7 mouse cellular contexts compared by ENCODE assay signal in the genomic region with DNA sequence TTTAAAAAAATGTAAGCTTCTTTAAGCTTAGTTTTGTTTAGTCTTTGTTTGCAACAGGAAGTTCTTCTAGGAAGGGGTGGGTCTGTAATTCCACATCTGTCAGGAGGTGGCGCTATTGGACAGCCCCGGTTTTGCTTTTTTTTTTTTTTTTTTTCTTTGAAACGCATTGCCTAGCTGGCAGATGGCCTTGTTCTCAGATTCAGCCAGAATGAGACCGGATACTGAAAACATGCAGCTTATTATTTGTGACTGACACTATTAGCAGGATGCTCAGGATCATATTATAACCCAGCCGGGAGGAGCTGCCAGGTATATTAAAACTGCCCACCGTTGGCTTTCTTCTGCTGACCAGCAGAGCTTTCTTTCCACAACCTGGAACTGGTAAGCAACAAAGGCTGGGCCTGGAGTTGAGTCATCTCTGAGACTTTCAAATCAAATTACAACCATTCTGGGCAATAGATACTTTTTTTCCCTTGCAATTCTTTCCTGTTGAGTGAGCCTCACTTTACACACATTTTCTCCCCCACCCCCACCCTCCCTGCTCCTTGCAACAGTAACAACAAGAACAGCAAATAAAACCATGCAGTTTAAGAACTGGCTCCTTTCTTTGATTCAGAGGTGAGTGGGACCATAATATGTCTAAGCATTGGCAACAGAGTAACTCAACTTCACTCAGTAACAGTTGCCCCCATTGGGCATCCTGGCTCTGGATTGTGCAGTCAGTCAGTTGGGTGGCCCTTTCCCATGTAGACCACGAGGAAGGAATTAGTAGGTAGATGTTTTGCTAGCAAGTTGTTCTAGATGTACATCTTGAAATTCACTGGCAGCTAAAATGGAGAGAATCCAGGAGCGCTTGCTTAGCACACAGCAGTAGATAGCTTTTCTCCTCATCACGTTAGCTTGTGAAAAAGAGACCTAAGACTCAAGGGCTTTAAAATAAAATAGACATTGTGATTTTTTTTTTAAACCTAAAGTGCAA.
DNase-seq lines count a peak whose midpoint lies in the region; ATAC-seq and TF ChIP-seq lines count a peak whose summit lies in the region.

No protein-coding gene starts in this region.

- H3K9me3 ChIP-seq in midbrain, embryonic 10.5 days (replicated peaks) = peaks cover 6% of the 10 kb centered on the region

- TF ChIP-seq CTCF in left cerebral cortex, adult 2 months (IDR thresholded peaks at IDR 0.05) = peak; percentile 96

- peak; percentile 69 to 73 for DNase-seq in adrenal gland, adult 18-20 months (ENCODE audit: low spot score in 2 of 2)
- peak; percentile 75 for DNase-seq in gastrocnemius, postnatal 14 days
- DNase-seq in hindlimb bud, embryonic 11.5 days (ENCODE audit: extremely low spot score, low read depth, low spot score) = peak; percentile 85
- peak; percentile 54 to 64 for DNase-seq in left cerebral cortex, adult 2 months (ENCODE audit: extremely low spot score in 1 of 2, low spot score in 2 of 2)
- peak; percentile 68 for DNase-seq in midbrain, embryonic 10.5 days (ENCODE audit: low spot score)
- peak; percentile 36 for DNase-seq in spleen, adult 12 weeks (ENCODE audit: low spot score)

- 45% methylated on average over 9 of the region's 9 CpGs for WGBS in midbrain, embryonic 10.5 days

- peak; percentile 76 for ATAC-seq in common myeloid progenitor, adult 5-6 weeks (replicated peaks; ENCODE audit: low read depth, poor library complexity, severe bottlenecking)

- intact Hi-C loops in gastrocnemius, postnatal 14 days (cut with DNase I; ENCODE audit: low total_unique reads) = loop anchor here (5.0 to 10.0 kb wide), 3 partner anchors 180 to 287 kb away; no protein-coding TSS in a partner anchor
- intact Hi-C loops in left cerebral cortex, adult 2 months (cut with DNase I) = loop anchor here (1.0 to 5.0 kb wide), 8 partner anchors 43 to 285 kb away; a partner anchor contains a TSS

- no peak overlapping the region for H3K4me3 ChIP-seq in left cerebral cortex, adult 2 months
- H3K4me3 ChIP-seq in midbrain, embryonic 10.5 days = no peak overlapping the region

- H3K27ac ChIP-seq in left cerebral cortex, adult 2 months = peak overlapping the region; percentile 80
- H3K27ac ChIP-seq in midbrain, embryonic 10.5 days (replicated peaks) = peak overlapping the region; percentile 81

- no peaks in the 10 kb centered on the region for H3K36me3 ChIP-seq in midbrain, embryonic 10.5 days

- H3K27me3 ChIP-seq in midbrain, embryonic 10.5 days (ENCODE audit: low read depth, poor library complexity, severe bottlenecking) = peaks cover under 1% of the 10 kb centered on the region; the same call in 1 of the 2 replicates

- H3K4me1 ChIP-seq in midbrain, embryonic 10.5 days = peaks cover 19% of the 10 kb centered on the region
